Mouse (Mus musculus) neural tube, embryonic 11.5 days (tissue): ENCODE measurements around the gene Malrd1. TPM values are rescaled to one million over a fixed set of nuclear protein-coding genes. Genes with fewer than 3 reads are reported as not detected.

Experiments
- ATAC-seq: fragments of 200-750 bp; cut with Nextera tagmentation; 2 replicates; pipeline ENCODE4 v1.8.0; 2017; ENCODE audit warnings: moderate number of reproducible peaks, mild to moderate bottlenecking, moderate TSS enrichment, moderate library complexity; ENCODE audit not compliant: insufficient read depth, low FRiP score, low TSS enrichment
- DNase-seq: peaks from one replicate; pipeline ENCODE4 v3.0.0-alpha.2; 2015; ENCODE audit warnings: low spot score
- H3K27ac ChIP-seq: fragments of 300-500 bp; sonication (generic); 2 replicates; pipeline ENCODE4 v1.5.1; 2014; ENCODE audit warnings: low read depth, mild to moderate bottlenecking, low read length
- H3K27me3 ChIP-seq: fragments of 300-500 bp; sonication (generic); 2 replicates; pipeline ENCODE4 v1.6.1; 2014; ENCODE audit warnings: mild to moderate bottlenecking, low read length, mixed read lengths; ENCODE audit not compliant: control insufficient read depth, insufficient read depth
- H3K36me3 ChIP-seq: fragments of 300-500 bp; sonication (generic); 2 replicates; pipeline ENCODE4 v1.6.1; 2014; ENCODE audit warnings: mild to moderate bottlenecking, low read length, moderate library complexity, mixed read lengths; ENCODE audit not compliant: control insufficient read depth, insufficient read depth
- H3K4me1 ChIP-seq: fragments of 300-500 bp; sonication (generic); 2 replicates; pipeline ENCODE4 v1.6.1; 2014; ENCODE audit warnings: low read length, mixed read lengths; ENCODE audit not compliant: control insufficient read depth, insufficient read depth
- H3K4me2 ChIP-seq: fragments of 300-500 bp; sonication (generic); 2 replicates; pipeline ENCODE4 v1.6.1; 2014; ENCODE audit warnings: low read depth, mild to moderate bottlenecking, moderate library complexity
- H3K4me3 ChIP-seq: fragments of 300-500 bp; sonication (generic); 2 replicates; pipeline ENCODE4 v1.5.1; 2014; ENCODE audit warnings: low read depth, low read length
- H3K9ac ChIP-seq: fragments of 300-500 bp; sonication (generic); 2 replicates; pipeline ENCODE4 v1.6.1; 2014; ENCODE audit warnings: mild to moderate bottlenecking, low read length
- H3K9me3 ChIP-seq: fragments of 300-500 bp; sonication (generic); 2 replicates; pipeline ENCODE4 v1.6.1; 2016; ENCODE audit warnings: low read length; ENCODE audit not compliant: control insufficient read depth
- WGBS: fragments of 180-500 bp; shearing (Covaris S2); extraction: QIAGEN DNeasy Blood & Tissue Kit; methylation state at CpG from one replicate; pipeline ENCODE4 v1.1.7; 2014; 5-methylcytosine and 5-hydroxymethylcytosine counted together
- polyA plus RNA-seq: library from polyadenylated mRNA; unstranded; fragments of >200 nt; fragmentation: Nextera tagmentation; extraction: Ambion mirVana; gene quantifications from 2 replicates; pipeline ENCODE4 v1.2.1, GENCODE M21; 2014

Malrd1 gene
- polyA plus RNA-seq, 1 experiment from 2014 or later = 0.03 TPM

DNA sequence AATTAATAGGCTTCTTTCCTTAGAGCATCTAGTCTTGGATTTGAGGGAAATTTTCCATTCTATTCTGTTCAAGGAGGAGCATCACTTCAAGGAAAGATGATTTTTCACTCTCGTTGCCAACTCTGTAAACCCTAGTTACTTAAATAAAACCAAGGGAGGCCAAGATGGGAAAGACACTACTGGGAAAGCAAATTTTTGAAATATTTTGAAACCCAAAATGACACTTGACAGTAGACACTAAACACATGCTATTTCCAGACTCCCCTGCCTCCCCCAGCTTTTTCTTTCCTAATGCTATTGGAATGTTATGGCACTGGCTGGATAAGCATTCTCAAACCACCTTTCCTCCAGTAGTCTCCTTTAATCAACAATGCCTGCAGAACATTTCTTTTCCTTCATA is 621.7 kb downstream of the Malrd1 start:
- no peak for ATAC-seq
- H3K4me2 ChIP-seq = no peak overlapping the region
- WGBS = 83% methylated on average over 1 of the region's 1 CpGs
- no peak overlapping the region for H3K9ac ChIP-seq
- H3K27ac ChIP-seq = no peak overlapping the region
- H3K4me1 ChIP-seq = no peaks in the 10 kb centered on the region
- H3K4me3 ChIP-seq = no peak overlapping the region
- no peaks in the 10 kb centered on the region for H3K27me3 ChIP-seq
- DNase-seq = no peak
- no peaks in the 10 kb centered on the region for H3K36me3 ChIP-seq
- no peaks in the 10 kb centered on the region for H3K9me3 ChIP-seq

DNA sequence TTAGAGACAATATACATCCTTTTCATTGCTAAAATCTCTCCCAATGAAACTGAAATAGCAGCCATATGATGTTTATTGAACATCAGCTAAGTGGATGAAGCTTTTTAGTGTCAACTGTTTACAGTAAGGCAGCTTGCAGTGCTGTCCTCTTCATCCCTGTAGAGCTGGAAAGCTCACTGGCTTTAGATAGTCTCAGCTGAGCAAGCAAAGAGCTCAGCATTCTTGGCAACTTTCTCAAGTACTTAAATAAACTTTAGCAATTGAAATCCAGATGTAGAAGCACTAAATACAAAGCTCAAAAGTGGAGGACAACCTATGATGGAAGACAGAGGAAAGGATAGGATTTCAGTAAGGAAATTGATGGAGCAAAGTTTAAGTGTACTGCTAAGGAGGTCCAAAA is 626.3 kb downstream of the Malrd1 start:
- DNase-seq (no peak), ATAC-seq (no peak)
- Histone ChIP-seq H3K4me2 (no peak overlapping the region), H3K9ac (no peak overlapping the region), H3K36me3 (no peaks in the 10 kb centered on the region), H3K4me3 (no peak overlapping the region), H3K9me3 (no peaks in the 10 kb centered on the region), H3K27me3 (no peaks in the 10 kb centered on the region), H3K27ac (no peak overlapping the region), H3K4me1 (no peaks in the 10 kb centered on the region)

DNA sequence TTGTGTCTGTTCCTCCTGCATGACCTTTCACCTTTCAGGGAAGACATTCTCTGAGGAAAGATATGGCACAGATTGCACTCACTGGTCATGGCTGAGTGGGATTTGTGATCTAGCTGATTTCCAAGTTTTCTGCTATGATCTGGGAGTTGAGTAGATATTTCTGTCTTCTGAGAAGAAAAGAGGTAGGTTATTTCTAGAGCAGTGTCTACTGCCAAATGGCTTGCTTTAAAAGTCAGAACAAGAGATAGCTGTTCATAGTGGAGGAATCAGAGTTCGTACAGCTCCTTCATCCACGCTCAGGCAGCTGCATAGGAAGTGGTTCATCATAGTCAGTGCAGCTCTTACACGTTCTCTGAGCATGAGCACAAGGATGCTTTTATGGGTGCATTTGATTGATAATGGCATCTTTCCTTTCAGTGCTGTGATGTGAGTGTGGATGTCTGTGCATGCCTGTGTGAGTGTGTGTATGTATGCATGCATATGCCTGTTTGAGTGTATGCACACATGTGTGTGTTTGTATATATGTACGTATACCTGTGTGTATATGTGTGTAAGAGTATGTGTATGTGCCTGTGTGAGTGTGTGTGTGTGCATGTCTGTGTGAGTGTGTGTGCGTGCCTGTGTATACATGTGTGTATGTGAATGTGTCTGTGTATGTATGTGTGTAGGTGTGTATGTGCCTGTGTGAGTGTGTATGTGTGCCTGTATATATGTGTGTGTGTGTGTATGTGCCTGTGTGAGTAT is 637.1 kb downstream of the Malrd1 start:
- 77% methylated on average over 5 of the region's 5 CpGs for WGBS
- H3K4me1 ChIP-seq = no peaks in the 10 kb centered on the region
- no peak overlapping the region for H3K9ac ChIP-seq
- no peaks in the 10 kb centered on the region for H3K36me3 ChIP-seq
- ATAC-seq (no peak), DNase-seq (no peak)
- no peak overlapping the region for H3K4me2 ChIP-seq
- H3K27me3 ChIP-seq = no peaks in the 10 kb centered on the region
- no peak overlapping the region for H3K27ac ChIP-seq
- H3K4me3 ChIP-seq = no peak overlapping the region
- no peaks in the 10 kb centered on the region for H3K9me3 ChIP-seq

DNA sequence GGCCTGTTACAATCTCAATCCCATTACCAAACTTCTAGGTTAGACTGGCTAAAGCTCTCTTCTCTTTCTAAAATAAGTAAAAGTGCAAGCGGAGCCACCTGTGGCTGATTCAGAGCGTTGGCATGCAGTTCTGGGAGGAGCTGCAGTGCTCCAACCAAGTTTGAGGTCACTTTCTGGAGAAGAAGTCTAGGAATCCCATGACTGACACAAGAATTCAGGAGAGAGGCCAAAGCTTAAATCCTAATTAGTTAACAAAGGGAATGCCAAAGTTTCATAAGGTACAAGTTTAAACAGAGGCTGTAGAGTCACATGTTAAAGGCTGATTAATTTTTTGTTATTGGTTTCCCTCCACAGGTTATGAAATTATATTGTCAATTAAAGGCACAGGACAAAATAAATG is 642.3 kb downstream of the Malrd1 start:
- H3K27ac ChIP-seq = no peak overlapping the region
- no peak overlapping the region for H3K4me3 ChIP-seq
- no peak for DNase-seq
- no peaks in the 10 kb centered on the region for H3K9me3 ChIP-seq
- H3K9ac ChIP-seq = no peak overlapping the region
- 79% methylated on average over 2 of the region's 2 CpGs for WGBS
- no peaks in the 10 kb centered on the region for H3K4me1 ChIP-seq
- H3K4me2 ChIP-seq = no peak overlapping the region
- ATAC-seq = no peak
- H3K27me3 ChIP-seq = no peaks in the 10 kb centered on the region
- H3K36me3 ChIP-seq = no peaks in the 10 kb centered on the region

DNA sequence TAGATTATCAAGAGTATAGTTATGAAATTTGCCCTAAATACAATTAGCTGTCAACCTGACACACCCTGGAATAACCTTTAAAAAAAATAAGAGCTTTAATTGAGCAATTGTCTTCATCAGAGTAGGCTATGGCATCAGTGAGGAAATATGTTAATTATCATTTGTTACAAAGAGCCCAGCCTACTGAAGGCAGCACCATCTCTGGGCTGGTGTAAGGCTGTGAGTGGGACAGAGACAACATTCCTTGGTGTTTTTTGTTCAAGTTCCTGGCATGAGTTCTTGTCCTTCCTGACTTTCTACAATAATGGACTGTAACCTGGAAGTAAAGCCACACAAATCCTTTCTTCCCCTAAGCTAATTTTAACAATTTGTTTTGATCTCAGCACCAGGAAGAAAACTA is 645.8 kb downstream of the Malrd1 start:
- no peak overlapping the region for H3K4me2 ChIP-seq
- no peak overlapping the region for H3K27ac ChIP-seq
- H3K27me3 ChIP-seq = no peaks in the 10 kb centered on the region
- H3K9ac ChIP-seq = no peak overlapping the region
- H3K36me3 ChIP-seq = no peaks in the 10 kb centered on the region
- ATAC-seq = no peak
- no peaks in the 10 kb centered on the region for H3K4me1 ChIP-seq
- DNase-seq = no peak
- H3K9me3 ChIP-seq = no peaks in the 10 kb centered on the region
- H3K4me3 ChIP-seq = no peak overlapping the region

DNA sequence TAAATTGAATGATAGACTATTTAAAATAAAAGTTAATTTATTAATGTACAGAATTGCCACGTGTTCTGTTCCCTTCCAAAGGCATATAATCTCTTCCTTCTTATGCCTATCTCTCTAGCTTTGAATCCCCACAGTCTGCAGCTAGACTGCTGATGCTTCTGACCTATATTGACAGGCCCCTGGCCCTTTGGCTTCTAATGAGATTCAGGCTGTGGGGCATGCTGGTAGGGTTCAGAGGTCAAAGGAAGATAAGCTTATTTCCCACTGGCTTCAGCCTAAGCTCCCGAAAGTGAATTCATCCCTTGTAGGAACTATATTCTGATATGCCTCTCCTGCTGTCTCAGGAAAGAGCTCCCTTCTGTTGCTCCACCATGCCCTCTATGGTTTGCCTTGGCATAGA is 647.1 kb downstream of the Malrd1 start:
- ATAC-seq (no peak), DNase-seq (no peak)
- no peak overlapping the region for H3K4me3 ChIP-seq
- no peak overlapping the region for H3K9ac ChIP-seq
- no peaks in the 10 kb centered on the region for H3K27me3 ChIP-seq
- WGBS = 56% methylated on average over 2 of the region's 2 CpGs
- H3K27ac ChIP-seq = no peak overlapping the region
- no peaks in the 10 kb centered on the region for H3K36me3 ChIP-seq
- H3K4me1 ChIP-seq = no peaks in the 10 kb centered on the region
- H3K4me2 ChIP-seq = no peak overlapping the region
- no peaks in the 10 kb centered on the region for H3K9me3 ChIP-seq

DNA sequence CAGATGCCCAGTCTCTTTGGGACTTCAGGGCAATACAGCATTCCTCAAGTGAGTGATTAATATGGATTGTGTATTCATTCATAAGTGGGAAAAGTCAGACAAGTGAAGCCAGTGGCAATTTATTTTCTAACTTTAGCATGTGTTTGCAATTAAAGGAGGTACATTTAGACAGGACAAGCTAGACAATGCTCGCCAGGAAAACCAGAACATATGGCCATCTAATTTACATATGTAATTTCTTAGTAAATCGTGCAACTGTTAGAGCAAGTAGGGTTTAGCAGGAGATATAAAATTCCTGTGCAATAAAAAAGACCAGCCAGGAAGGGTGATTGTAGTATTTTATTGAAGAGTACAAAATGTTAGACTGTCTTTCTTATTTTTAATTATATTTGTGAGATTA is 655.9 kb downstream of the Malrd1 start:
- Histone ChIP-seq H3K9ac (no peak overlapping the region), H3K36me3 (no peaks in the 10 kb centered on the region), H3K9me3 (no peaks in the 10 kb centered on the region), H3K27ac (no peak overlapping the region), H3K4me2 (no peak overlapping the region), H3K4me3 (no peak overlapping the region), H3K4me1 (no peaks in the 10 kb centered on the region), H3K27me3 (no peaks in the 10 kb centered on the region)
- DNase-seq (no peak), ATAC-seq (no peak)
- 59% methylated on average over 2 of the region's 2 CpGs for WGBS

DNA sequence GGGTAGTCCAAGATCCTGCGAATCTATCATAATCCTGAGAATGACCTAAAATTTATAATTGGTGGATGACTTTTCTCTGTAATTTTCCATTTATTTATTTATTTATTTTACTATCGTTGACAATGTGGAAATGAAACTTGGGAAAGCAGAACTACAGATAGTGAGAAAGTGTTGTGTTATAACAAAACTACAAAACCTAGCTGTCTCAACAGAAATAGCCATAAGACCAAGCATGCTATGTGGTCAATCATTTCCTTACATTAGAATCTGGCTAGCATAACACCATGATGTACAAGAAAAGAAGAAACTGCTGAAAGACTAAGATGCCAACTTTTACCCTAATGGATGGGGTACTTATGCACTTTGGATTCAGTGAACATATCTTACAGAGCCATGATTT is 656.9 kb downstream of the Malrd1 start:
- Histone ChIP-seq H3K36me3 (no peaks in the 10 kb centered on the region), H3K4me2 (no peak overlapping the region), H3K27ac (no peak overlapping the region), H3K9me3 (no peaks in the 10 kb centered on the region), H3K4me1 (no peaks in the 10 kb centered on the region), H3K27me3 (no peaks in the 10 kb centered on the region), H3K9ac (no peak overlapping the region), H3K4me3 (no peak overlapping the region)
- no peak for DNase-seq
- WGBS = 93% methylated on average over 2 of the region's 2 CpGs
- no peak for ATAC-seq

DNA sequence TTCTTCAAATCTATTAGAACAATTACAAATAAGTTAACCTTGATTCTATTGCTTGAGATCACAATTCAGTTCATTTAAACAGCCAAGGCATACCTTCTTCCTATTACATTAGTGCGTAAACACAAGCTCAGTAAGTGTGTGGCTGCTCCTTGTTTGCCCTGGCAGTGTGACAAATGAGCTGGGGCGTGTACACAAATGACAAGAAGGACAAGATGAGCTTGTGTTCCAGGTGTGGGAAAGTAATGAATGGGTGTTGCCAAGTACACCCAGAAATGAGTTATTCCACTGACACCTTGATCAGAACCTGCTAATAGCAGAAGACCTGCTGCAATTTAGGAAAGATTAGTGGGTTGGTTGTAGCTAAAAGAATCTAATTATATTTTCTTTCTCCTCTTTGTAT is 683.7 kb downstream of the Malrd1 start:
- H3K4me1 ChIP-seq = no peaks in the 10 kb centered on the region
- H3K9ac ChIP-seq = no peak overlapping the region
- no peaks in the 10 kb centered on the region for H3K27me3 ChIP-seq
- H3K4me3 ChIP-seq = no peak overlapping the region
- ATAC-seq = no peak
- H3K36me3 ChIP-seq = no peaks in the 10 kb centered on the region
- 83% methylated on average over 2 of the region's 2 CpGs for WGBS
- no peaks in the 10 kb centered on the region for H3K9me3 ChIP-seq
- no peak overlapping the region for H3K27ac ChIP-seq
- DNase-seq = no peak
- H3K4me2 ChIP-seq = no peak overlapping the region
